Mouse (Mus musculus) adrenal gland, adult 18-20 months (tissue): ENCODE measurements around the gene Clic5. TPM values are rescaled to one million over a fixed set of nuclear protein-coding genes. Genes with fewer than 3 reads are reported as not detected.
"Not testable (repeated sequence)": the region's sequence is repeated elsewhere in the genome, so short reads cannot be mapped to it uniquely, and the experiment has no call there.

ENCODE experiments used
- DNase-seq, 2 experiments: peaks; one replicate each; pipeline ENCODE4 v3.0.0; 2021 to 2022; ENCODE audit warnings: low spot score in 2 of 2
- long read RNA-seq, 2 experiments: library from polyadenylated mRNA; stranded (forward); transcript quantifications; one replicate each; pipeline ENCODE4 v2.0.0; 2021
- total RNA-seq, 2 experiments: library from RNA; stranded (reverse); gene quantifications; 1 replicate in 1 of 2; 2 replicates in 1 of 2; pipeline ENCODE4 v1.2.3; 2021

Gene Clic5
- total RNA-seq, result 10 to 100 TPM; 19.0 to 45.4 TPM
- long read RNA-seq, experiment 1, full-length matches to known transcripts, result 31 of 35 reads
- long read RNA-seq, experiment 1, partial matches to known transcripts, result 1 of 35 reads
- long read RNA-seq, experiment 1, other reads (novel, unspliced or antisense), result 3 of 35 reads
- long read RNA-seq, experiment 2, full-length matches to known transcripts, result 18 of 25 reads
- long read RNA-seq, experiment 2, partial matches to known transcripts, result 7 of 25 reads
- long read RNA-seq, experiment 2, other reads (novel, unspliced or antisense), result 0 of 25 reads

- peak; percentile 43 to 58 for DNase-seq
These were observed at the start of gene Clic5 for GRCm38 (mm10) chr17:44188042-44188768. TSS of gene Clic5 (plus strand) at chr17:44188584.

- no peak for DNase-seq
These were observed 42.6 kb upstream of the Clic5 start for GRCm38 (mm10) chr17:44145806-44146205.

GRCm38 (mm10) chr17:44148109-44148846 lies 40.1 kb upstream of the Clic5 start:
- no peak for DNase-seq

GRCm38 (mm10) chr17:44151130-44151529 lies 37.3 kb upstream of the Clic5 start:
- DNase-seq, result peak; percentile 56 to 63

- DNase-seq, result no peak
These were observed 36.5 kb upstream of the Clic5 start for GRCm38 (mm10) chr17:44151889-44152288.

GRCm38 (mm10) chr17:44153871-44154270 lies 34.5 kb upstream of the Clic5 start:
- DNase-seq, result no peak

- no peak for DNase-seq
These were observed 33.2 kb upstream of the Clic5 start for GRCm38 (mm10) chr17:44155204-44155603.

GRCm38 (mm10) chr17:44158186-44158585 lies 30.2 kb upstream of the Clic5 start:
- DNase-seq, result no peak

- no peak for DNase-seq
These were observed 27.9 kb upstream of the Clic5 start for GRCm38 (mm10) chr17:44160449-44160848.

GRCm38 (mm10) chr17:44162514-44162913 lies 25.9 kb upstream of the Clic5 start:
- DNase-seq, result no peak

GRCm38 (mm10) chr17:44162935-44163334 lies 25.4 kb upstream of the Clic5 start:
- no peak for DNase-seq

- DNase-seq, result no peak
These were observed 22.5 kb upstream of the Clic5 start for GRCm38 (mm10) chr17:44165730-44166347.

GRCm38 (mm10) chr17:44169676-44170075 lies 18.7 kb upstream of the Clic5 start:
- no peak for DNase-seq

- no peak for DNase-seq
These were observed 18.1 kb upstream of the Clic5 start for GRCm38 (mm10) chr17:44170316-44170715.

- DNase-seq, result no peak
These were observed 16.5 kb upstream of the Clic5 start for GRCm38 (mm10) chr17:44171930-44172329.

GRCm38 (mm10) chr17:44173341-44173740 lies 15.0 kb upstream of the Clic5 start:
- DNase-seq, result no peak

GRCm38 (mm10) chr17:44177291-44177690 lies 11.1 kb upstream of the Clic5 start:
- no peak for DNase-seq

- DNase-seq, result no peak
These were observed 7.0 kb upstream of the Clic5 start for GRCm38 (mm10) chr17:44181346-44181745.

GRCm38 (mm10) chr17:44186871-44187270 lies 1.5 kb upstream of the Clic5 start:
- DNase-seq, result no peak

- DNase-seq, result not testable (repeated sequence)
These were observed 847 bp upstream of the Clic5 start for GRCm38 (mm10) chr17:44187537-44187936.

GRCm38 (mm10) chr17:44188769-44189145 lies 373 bp downstream of the Clic5 start:
- peak in 1 of 2 experiments; percentile 30 for DNase-seq
